Mouse (Mus musculus) gastrocnemius, adult 2 months (tissue): ENCODE measurements around the gene Lemd2. TPM values are rescaled to one million over a fixed set of nuclear protein-coding genes. Genes with fewer than 3 reads are reported as not detected.

Experiments
- DNase-seq: peaks from one replicate; pipeline ENCODE4 v3.0.0; 2022
- H3K27ac ChIP-seq: fragments of 200-600 bp; 2 replicates; pipeline ENCODE4 v1.8.1; 2022; ENCODE audit warnings: mild to moderate bottlenecking
- H3K4me3 ChIP-seq: fragments of 200-600 bp; 2 replicates; pipeline ENCODE4 v1.8.1; 2022; ENCODE audit warnings: mild to moderate bottlenecking, moderate library complexity
- CTCF ChIP-seq: fragments of 200-600 bp; IDR thresholded peaks from 2 replicates; pipeline ENCODE4 v1.8.1; 2022; ENCODE audit warnings: antibody characterized with exemption, mild to moderate bottlenecking, moderate library complexity
- intact Hi-C: fragments of 180-260 bp; cut with DNase I; formaldehyde crosslinking; loops from one replicate; pipeline ENCODE4 v1.15.1; 2025
- total RNA-seq, 2 experiments: library from RNA; stranded (reverse); gene quantifications; 2 replicates each; pipeline ENCODE4 v1.2.3; 2021

Lemd2 gene
- total RNA-seq, 2 experiments from 2014 or later = 22.4 to 23.9 TPM

GRCm38 (mm10) chr17:27221562-27221961 is 17.3 kb upstream of the Lemd2 start:
- intact Hi-C loops = no loop called here
- Histone ChIP-seq H3K4me3 (no peak overlapping the region), H3K27ac (no peak overlapping the region)
- TF ChIP-seq CTCF = no peak
- no peak for DNase-seq

GRCm38 (mm10) chr17:27218916-27219315 is 14.6 kb upstream of the Lemd2 start:
- no peak overlapping the region for H3K4me3 ChIP-seq
- intact Hi-C loops = no loop called here
- no peak for TF ChIP-seq CTCF
- DNase-seq = no peak
- H3K27ac ChIP-seq = no peak overlapping the region

DNA sequence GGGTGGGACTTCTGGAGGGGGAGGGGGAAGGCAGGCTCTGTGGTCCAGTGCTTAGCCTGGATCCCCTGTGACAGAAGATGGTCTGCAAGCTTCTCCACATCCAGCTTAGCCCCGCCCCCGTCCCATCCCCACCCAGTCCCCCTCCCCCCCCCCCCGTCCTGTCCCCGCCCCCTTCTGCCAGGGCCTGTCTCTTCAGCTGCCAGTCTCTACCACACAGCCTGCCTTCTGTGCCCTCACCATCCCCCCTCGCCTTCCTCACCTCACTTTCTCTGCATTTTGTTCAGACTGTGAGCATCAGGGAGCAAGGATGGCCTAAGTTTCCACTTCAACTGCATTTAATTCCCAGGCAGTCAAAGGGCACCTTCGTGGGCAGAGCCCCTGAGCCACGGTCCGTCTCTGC is 14.1 kb upstream of the Lemd2 start:
- no peak overlapping the region for H3K27ac ChIP-seq
- intact Hi-C loops = no loop called here
- no peak for TF ChIP-seq CTCF
- no peak overlapping the region for H3K4me3 ChIP-seq
- DNase-seq = no peak

GRCm38 (mm10) chr17:27212768-27213525 is 8.7 kb upstream of the Lemd2 start:
- intact Hi-C loops = loop anchor here (1.0 kb wide), 1 partner anchor 307 kb away; no protein-coding TSS in a partner anchor
- no peak overlapping the region for H3K4me3 ChIP-seq
- no peak overlapping the region for H3K27ac ChIP-seq
- peak; percentile 70 for DNase-seq
- peak; percentile 69 for TF ChIP-seq CTCF

DNA sequence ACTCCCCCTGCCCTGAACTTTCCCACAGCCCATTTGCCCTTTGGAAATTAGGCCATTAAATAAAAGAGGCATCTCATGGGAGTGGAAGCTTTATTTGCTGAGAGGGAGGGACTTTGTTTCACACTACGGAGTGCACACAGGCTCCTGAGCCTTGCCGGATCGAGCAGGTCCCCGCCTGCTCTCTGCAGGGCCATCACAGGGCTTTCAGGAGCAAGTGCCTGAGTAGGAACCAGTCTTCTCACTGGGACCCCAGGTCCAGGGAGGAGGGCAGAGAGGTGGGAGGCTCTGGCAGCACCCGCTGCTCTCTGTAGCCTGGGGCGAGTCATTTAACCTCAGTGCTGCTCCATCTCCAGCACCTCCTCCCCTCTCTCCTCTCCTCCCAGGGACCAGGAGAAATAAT is 7.7 kb upstream of the Lemd2 start:
- H3K4me3 ChIP-seq = no peak overlapping the region
- no peak for TF ChIP-seq CTCF
- no peak for DNase-seq
- intact Hi-C loops = no loop called here
- H3K27ac ChIP-seq = no peak overlapping the region

GRCm38 (mm10) chr17:27207113-27207707 is 2.9 kb upstream of the Lemd2 start:
- no peak for DNase-seq
- Histone ChIP-seq H3K4me3 (no peak overlapping the region), H3K27ac (no peak overlapping the region)
- no peak for TF ChIP-seq CTCF
- intact Hi-C loops = loop anchor here (1.0 to 10.0 kb wide), 2 partner anchors 127 to 418 kb away; partner anchors contain the start of gene Nudt3

GRCm38 (mm10) chr17:27203358-27204074 is 753 bp downstream of the Lemd2 start:
- Histone ChIP-seq H3K27ac (peak overlapping the region; percentile 94), H3K4me3 (peak overlapping the region; percentile 92)
- intact Hi-C loops = loop anchor here (5.0 to 10.0 kb wide), 4 partner anchors 71 to 421 kb away; partner anchors contain the start of genes Bnip1, Nudt3 and Uqcc2
- DNase-seq = peak; percentile 64
- no peak for TF ChIP-seq CTCF

DNA sequence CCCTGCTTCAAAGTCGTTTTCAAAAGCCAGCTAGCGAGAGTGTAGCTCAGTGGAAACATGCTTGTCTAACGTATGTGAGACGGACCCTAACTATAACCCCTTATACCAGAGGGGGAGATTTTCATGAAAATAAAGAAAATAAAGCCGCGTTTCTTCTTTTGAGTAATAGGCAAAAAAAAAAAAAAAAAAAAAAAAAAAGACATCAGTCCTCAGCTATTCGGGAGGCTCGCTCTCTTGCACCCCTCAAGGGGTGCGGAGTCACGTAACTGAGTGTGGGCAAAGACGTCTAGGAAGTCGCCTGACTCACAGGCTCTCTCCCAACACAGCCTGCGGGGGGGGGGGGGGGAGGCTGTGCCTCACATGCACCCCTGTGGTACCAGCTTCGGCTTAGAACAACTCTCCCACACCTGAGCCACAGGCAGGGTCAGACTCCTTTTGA is 1.3 kb downstream of the Lemd2 start:
- H3K27ac ChIP-seq = peak overlapping the region; percentile 94
- intact Hi-C loops = loop anchor here (5.0 to 10.0 kb wide), 4 partner anchors 71 to 422 kb away; partner anchors contain the start of genes Bnip1, Nudt3 and Uqcc2
- no peak for DNase-seq

GRCm38 (mm10) chr17:27201981-27202380 is 2.3 kb downstream of the Lemd2 start:
- peak; percentile 43 for TF ChIP-seq CTCF

More for the DNA sequence above, 1.3 kb downstream of the Lemd2 start:
- H3K4me3 ChIP-seq = peak overlapping the region; percentile 92
- TF ChIP-seq CTCF = no peak

DNA sequence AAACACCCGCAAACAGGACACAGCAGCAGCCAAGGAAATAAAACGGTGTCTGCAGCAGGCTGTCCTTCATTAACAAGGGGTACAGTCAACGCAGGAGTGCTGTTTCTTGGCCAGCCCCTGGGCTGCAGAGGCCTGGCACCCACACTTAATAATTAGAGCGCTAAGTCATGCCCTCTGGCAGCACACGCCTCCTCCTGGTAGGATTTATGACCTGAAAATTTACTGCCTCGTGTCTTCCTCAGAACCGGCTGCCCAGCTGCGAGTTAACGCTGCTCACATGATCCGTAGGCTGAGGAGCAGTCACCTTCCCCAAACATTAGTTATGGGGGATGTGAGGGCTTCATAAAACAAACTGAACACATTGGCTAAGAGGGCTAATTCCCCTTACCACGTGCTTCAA is 3.5 kb downstream of the Lemd2 start:
- TF ChIP-seq CTCF = peak; percentile 35; the same call in 1 of the 2 replicates
- Histone ChIP-seq H3K27ac (peak overlapping the region; percentile 83), H3K4me3 (peak overlapping the region; percentile 38)
- peak; percentile 78 for DNase-seq
- intact Hi-C loops = loop anchor here (5.0 to 10.0 kb wide), 4 partner anchors 68 to 424 kb away; partner anchors contain the start of genes Bnip1, Nudt3 and Uqcc2

More at GRCm38 (mm10) chr17:27201981-27202380, 2.3 kb downstream of the Lemd2 start:
- peak overlapping the region; percentile 94 for H3K27ac ChIP-seq
- intact Hi-C loops = loop anchor here (5.0 to 10.0 kb wide), 4 partner anchors 70 to 423 kb away; partner anchors contain the start of genes Bnip1, Nudt3 and Uqcc2
- peak overlapping the region; percentile 38; the same call in 1 of the 2 replicates for H3K4me3 ChIP-seq
- DNase-seq = no peak

GRCm38 (mm10) chr17:27199864-27200263 is 4.4 kb downstream of the Lemd2 start:
- intact Hi-C loops = loop anchor here (5.0 to 10.0 kb wide), 4 partner anchors 68 to 425 kb away; partner anchors contain the start of genes Bnip1, Nudt3 and Uqcc2
- no peak for TF ChIP-seq CTCF
- Histone ChIP-seq H3K4me3 (no peak overlapping the region; the same call in 1 of the 2 replicates), H3K27ac (peak overlapping the region; percentile 83)
- no peak for DNase-seq

GRCm38 (mm10) chr17:27199205-27199604 is 5.1 kb downstream of the Lemd2 start:
- no peak for TF ChIP-seq CTCF
- no peak overlapping the region for H3K4me3 ChIP-seq
- H3K27ac ChIP-seq = no peak overlapping the region
- no peak for DNase-seq
- intact Hi-C loops = no loop called here
